Comparison of ENCODE assay signal across 7 mouse cellular contexts in the genomic region with DNA sequence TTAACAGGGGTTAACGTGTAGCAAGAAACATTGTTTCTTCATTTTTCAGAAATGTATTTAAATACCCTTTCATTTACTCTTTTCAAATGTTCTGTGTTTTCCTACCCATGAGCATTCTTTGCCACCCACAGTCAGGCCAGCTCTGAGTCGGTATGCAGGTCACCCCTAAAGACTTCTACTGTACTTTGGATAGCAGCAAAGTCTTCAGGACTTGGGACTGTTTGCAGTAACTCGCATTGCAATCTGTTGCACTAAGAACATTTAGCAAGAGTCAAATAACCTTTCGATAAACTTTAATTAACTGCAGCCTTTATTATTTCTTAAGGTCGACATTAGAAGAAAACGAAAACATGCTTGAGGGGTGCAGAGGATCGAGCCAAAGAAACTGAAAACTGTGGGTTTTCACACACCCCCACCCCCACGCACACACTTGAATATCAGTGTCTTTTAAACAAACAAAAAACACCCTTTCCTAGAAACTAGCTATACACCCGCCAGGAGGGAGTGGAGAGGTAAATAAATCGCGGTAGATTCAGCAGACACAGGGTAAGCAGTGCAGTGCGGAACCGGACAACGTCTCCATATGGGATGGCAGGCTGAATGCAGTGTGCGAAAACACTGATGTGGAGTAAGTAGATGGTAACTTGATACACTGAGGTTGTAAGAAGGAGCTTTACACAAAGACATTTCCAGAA. TPM values are rescaled to one million over a fixed set of nuclear protein-coding genes. Genes with fewer than 3 reads are reported as not detected.
DNase-seq lines count a peak whose midpoint lies in the region; ATAC-seq and TF ChIP-seq lines count a peak whose summit lies in the region.

No protein-coding gene starts in this region.

- no peak for TF ChIP-seq CTCF in E14TG2a.4 (conservative IDR thresholded peaks at IDR 0.05; ENCODE audit: low read length)

- no peak for ATAC-seq in liver, embryonic 15.5 days (ENCODE audit: insufficient read depth)

- DNase-seq in 416B (ENCODE audit: low read depth) (peak; percentile 59), MN1 (ENCODE audit: low spot score) (no peak)
- peak; percentile 30 for DNase-seq in hindbrain, embryonic 10.5 days (ENCODE audit: low spot score)
- DNase-seq in adrenal gland, postnatal 25 days = no peak
- no peak for DNase-seq in thymus, postnatal 25 days

- H3K27me3 ChIP-seq in E14TG2a.4 (ENCODE audit: insufficient read depth, low read length) = peaks cover 8% of the 10 kb centered on the region; the same call in 1 of the 2 replicates
- no peaks in the 10 kb centered on the region for H3K27me3 ChIP-seq in hindbrain, embryonic 10.5 days (ENCODE audit: insufficient read depth, poor library complexity, severe bottlenecking)
- no peaks in the 10 kb centered on the region for H3K27me3 ChIP-seq in liver, embryonic 15.5 days

- H3K9ac ChIP-seq in liver, embryonic 15.5 days = peak overlapping the region; percentile 3; the same call in 1 of the 2 replicates

- no peaks in the 10 kb centered on the region for H3K9me3 ChIP-seq in E14TG2a.4 (ENCODE audit: low read length)
- H3K9me3 ChIP-seq in hindbrain, embryonic 10.5 days = no peaks in the 10 kb centered on the region
- no peaks in the 10 kb centered on the region for H3K9me3 ChIP-seq in liver, embryonic 15.5 days (replicated peaks)

- no peaks in the 10 kb centered on the region for H3K36me3 ChIP-seq in E14TG2a.4 (ENCODE audit: insufficient read depth, low read length)
- no peaks in the 10 kb centered on the region for H3K36me3 ChIP-seq in hindbrain, embryonic 10.5 days
- no peaks in the 10 kb centered on the region for H3K36me3 ChIP-seq in liver, embryonic 15.5 days (replicated peaks)

- peak overlapping the region; percentile 35 for H3K27ac ChIP-seq in hindbrain, embryonic 10.5 days
- H3K27ac ChIP-seq in liver, embryonic 15.5 days (replicated peaks) = peak overlapping the region; percentile 6

- peak overlapping the region; percentile 95 for H3K4me2 ChIP-seq in liver, embryonic 15.5 days

- H3K4me3 ChIP-seq in E14TG2a.4 (replicated peaks; ENCODE audit: low read length) = peak overlapping the region; percentile 90; the same call in 1 of the 2 replicates
- H3K4me3 ChIP-seq in hindbrain, embryonic 10.5 days = peak overlapping the region; percentile 83
- peak overlapping the region; percentile 88 for H3K4me3 ChIP-seq in liver, embryonic 15.5 days (replicated peaks)

- 57% methylated on average over 15 of the region's 15 CpGs for WGBS in hindbrain, embryonic 10.5 days
- whole genome bisulfite sequencing in liver, embryonic 15.5 days (ENCODE audit: insufficient replicate concordance) = 46% methylated on average over 15 of the region's 15 CpGs

- peaks cover 53% of the 10 kb centered on the region for H3K4me1 ChIP-seq in E14TG2a.4 (replicated peaks; ENCODE audit: low read depth, low read length)
- peaks cover 53% of the 10 kb centered on the region for H3K4me1 ChIP-seq in hindbrain, embryonic 10.5 days (replicated peaks)
- peaks cover 57% of the 10 kb centered on the region for H3K4me1 ChIP-seq in liver, embryonic 15.5 days (replicated peaks)

RNA-seq across cellular contexts. Expression of a gene that starts 1.7 kb away (rescaled TPM):
- polyA plus RNA-seq in hindbrain, embryonic 10.5 days (2016; fragmentation: Nextera tagmentation; extraction: Ambion mirVana) = 65.4 and 72.9 TPM in 2 replicates
- 44.9 and 45.7 TPM in 2 replicates for polyA plus RNA-seq in liver, embryonic 15.5 days (2015; fragmentation: Nextera tagmentation; extraction: Ambion mirVana)
- total RNA-seq in adrenal gland, postnatal 25 days (2021) = 240 and 253 TPM in 2 replicates

RNA-seq across cellular contexts. Expression of a gene that starts 55.1 kb away (rescaled TPM):
- polyA plus RNA-seq in hindbrain, embryonic 10.5 days (2016; fragmentation: Nextera tagmentation; extraction: Ambion mirVana) = 57.5 and 70.4 TPM in 2 replicates
- polyA plus RNA-seq in liver, embryonic 15.5 days (2015; fragmentation: Nextera tagmentation; extraction: Ambion mirVana) = 65.8 and 69.2 TPM in 2 replicates
- total RNA-seq in adrenal gland, postnatal 25 days (2021) = 32.4 and 32.9 TPM in 2 replicates

RNA-seq across cellular contexts. Expression of a gene that starts 56.0 kb away (rescaled TPM):
- polyA plus RNA-seq in hindbrain, embryonic 10.5 days (2016; fragmentation: Nextera tagmentation; extraction: Ambion mirVana) = 37.0 and 38.6 TPM in 2 replicates
- polyA plus RNA-seq in liver, embryonic 15.5 days (2015; fragmentation: Nextera tagmentation; extraction: Ambion mirVana) = 9.3 TPM in 2 replicates
- 52.2 and 62.0 TPM in 2 replicates for total RNA-seq in adrenal gland, postnatal 25 days (2021)

Comparison
In these comparisons a context has a peak if more than half of its experiments do, and no peak if none do; other contexts are left out.
1. DNase-seq: peak in 416B (single experiment) and hindbrain, embryonic 10.5 days (single experiment); none in MN1 (single experiment), adrenal gland, postnatal 25 days (single experiment) and thymus, postnatal 25 days (single experiment).
2. Peak in every context shown above with its lines, with median percentiles within 50 percentile points of each other: H3K4me3 ChIP-seq.